In the genomic region with DNA sequence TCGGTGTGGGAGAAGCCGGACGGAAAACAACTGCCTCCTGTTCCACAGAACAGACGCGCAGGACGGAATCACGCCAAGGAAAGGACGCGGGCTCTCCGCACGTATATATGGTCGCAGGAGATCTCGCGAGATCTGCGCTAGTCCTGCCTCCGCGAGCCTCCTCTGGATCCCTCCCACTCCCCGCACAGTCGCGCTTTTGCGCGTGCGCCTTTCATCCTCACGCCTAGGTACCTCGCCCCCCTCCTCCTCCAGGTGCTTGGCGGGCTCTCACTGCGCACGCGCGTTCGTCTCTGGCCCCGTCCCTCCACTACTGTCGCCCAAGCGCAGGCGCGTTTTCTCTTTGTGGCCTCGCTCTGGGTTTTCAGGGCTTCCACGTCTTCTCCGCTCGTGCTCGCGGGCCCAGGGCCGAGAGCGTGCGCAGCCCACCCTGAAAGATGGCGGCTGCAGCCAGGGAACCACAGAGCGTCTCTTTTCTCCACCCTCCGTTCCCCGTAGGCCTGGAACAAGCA, we compare ENCODE assay signal across 7 mouse cellular contexts. TPM values are rescaled to one million over a fixed set of nuclear protein-coding genes. Genes with fewer than 3 reads are reported as not detected.
DNase-seq lines count a peak whose midpoint lies in the region; ATAC-seq lines count a peak whose summit lies in the region.

A gene (minus strand): TSS at position 209 of the 509 bp plus-strand sequence.

- H3K4me3 ChIP-seq in intestine, embryonic 16.5 days (ENCODE audit: low read length) = peak within 1 kb of the TSS; percentile 87
- H3K4me3 ChIP-seq in midbrain, embryonic 11.5 days (ENCODE audit: low read depth, low read length) = peak within 1 kb of the TSS; percentile 99

- H3K27me3 ChIP-seq in intestine, embryonic 16.5 days (replicated peaks; ENCODE audit: control insufficient read depth, insufficient read depth, low read length) = no peaks in the 10 kb centered on the region
- H3K27me3 ChIP-seq in midbrain, embryonic 11.5 days (ENCODE audit: control insufficient read depth, insufficient read depth, low read length) = no peaks in the 10 kb centered on the region

- peak within 1 kb of the TSS; percentile 83 for H3K4me2 ChIP-seq in intestine, embryonic 16.5 days (ENCODE audit: low read depth, low read length)
- H3K4me2 ChIP-seq in midbrain, embryonic 11.5 days = peak within 1 kb of the TSS; percentile 92

- no peaks in the 10 kb centered on the region for H3K9me3 ChIP-seq in intestine, embryonic 16.5 days (ENCODE audit: control insufficient read depth, low read length)
- no peaks in the 10 kb centered on the region for H3K9me3 ChIP-seq in midbrain, embryonic 11.5 days (ENCODE audit: control insufficient read depth, low read length)

- peak; percentile 99 for DNase-seq in adrenal gland, adult 8-10 months
- peak; percentile 99 for DNase-seq in embryo, embryonic 9.5 days (ENCODE audit: extremely low spot score)
- peak; percentile 98 to 99 for DNase-seq in gastrocnemius, postnatal 4 days (ENCODE audit: low spot score in 2 of 2)
- peak; percentile 100 for DNase-seq in left cerebral cortex, postnatal 36 days (ENCODE audit: low spot score in 2 of 2)
- peak; percentile 100 for DNase-seq in midbrain, embryonic 11.5 days (ENCODE audit: low spot score, missing footprints)
- DNase-seq in skeletal muscle tissue, adult 2 months (ENCODE audit: low read depth, low spot score) = peak; percentile 100

- peaks cover 4% of the 10 kb centered on the region; the same call in 1 of the 2 replicates for H3K4me1 ChIP-seq in intestine, embryonic 16.5 days (ENCODE audit: control insufficient read depth, insufficient read depth, low read length)
- peaks cover 4% of the 10 kb centered on the region; the same call in 1 of the 2 replicates for H3K4me1 ChIP-seq in midbrain, embryonic 11.5 days (ENCODE audit: control insufficient read depth, insufficient read depth, low read length)

- peak within 1 kb of the TSS; percentile 94 for H3K9ac ChIP-seq in intestine, embryonic 16.5 days (ENCODE audit: low read depth, low read length)
- H3K9ac ChIP-seq in midbrain, embryonic 11.5 days (ENCODE audit: low read length) = peak within 1 kb of the TSS; percentile 97

- ATAC-seq in intestine, embryonic 16.5 days = peak; percentile 97
- peak; percentile 97 for ATAC-seq in midbrain, embryonic 11.5 days (ENCODE audit: low FRiP score)

- WGBS in intestine, embryonic 16.5 days = 2% methylated on average over 49 of the region's 49 CpGs
- WGBS in midbrain, embryonic 11.5 days = 3% methylated on average over 49 of the region's 49 CpGs

- intact Hi-C loops in left cerebral cortex, postnatal 36 days (cut with DNase I) = loop anchor here (2.0 kb wide), 1 partner anchor 34 kb away; no protein-coding TSS in a partner anchor

- H3K27ac ChIP-seq in intestine, embryonic 16.5 days (ENCODE audit: low read length) = peak within 1 kb of the TSS; percentile 84
- H3K27ac ChIP-seq in midbrain, embryonic 11.5 days (ENCODE audit: low read depth, low read length) = peak within 1 kb of the TSS; percentile 93

- H3K36me3 ChIP-seq in intestine, embryonic 16.5 days (ENCODE audit: control insufficient read depth, insufficient read depth, low read length) = no peaks in the 10 kb centered on the region
- H3K36me3 ChIP-seq in midbrain, embryonic 11.5 days (ENCODE audit: control insufficient read depth, insufficient read depth, low read length) = peaks cover 3% of the 10 kb centered on the region; the same call in 1 of the 2 replicates

RNA-seq across cellular contexts. Expression of the gene that starts here (rescaled TPM):
- total RNA-seq in adrenal gland, adult 8-10 months (2022) = 100 to 1,000 TPM; 269 to 308 (median 290) TPM
- 100 to 1,000 TPM; 331 to 334 TPM for total RNA-seq in gastrocnemius, postnatal 4 days (2021)
- 689 and 790 TPM in 2 replicates for polyA plus RNA-seq in intestine, embryonic 16.5 days (2015; fragmentation: Nextera tagmentation; extraction: Ambion mirVana)
- total RNA-seq in left cerebral cortex, postnatal 36 days (2021) = 100 to 1,000 TPM; 139 to 148 TPM
- 1,003 and 1,036 TPM in 2 replicates for polyA plus RNA-seq in midbrain, embryonic 11.5 days (2014; fragmentation: Nextera tagmentation; extraction: Ambion mirVana)

Comparison
In these comparisons a context has a peak if more than half of its experiments do, and no peak if none do; other contexts are left out.
1. Peak in every context shown above with its lines: DNase-seq, ATAC-seq, H3K4me3 ChIP-seq and H3K27ac ChIP-seq.